Mouse (Mus musculus): Measurements from ENCODE around the gene Manbal. TPM values are rescaled to one million over a fixed set of nuclear protein-coding genes. Genes with fewer than 3 reads are reported as not detected.
"Not testable (repeated sequence)": the region's sequence is repeated elsewhere in the genome, so short reads cannot be mapped to it uniquely, and the experiment has no call there.

Manbal gene
- polyA plus RNA-seq, 1 experiment = 101 TPM

DNA sequence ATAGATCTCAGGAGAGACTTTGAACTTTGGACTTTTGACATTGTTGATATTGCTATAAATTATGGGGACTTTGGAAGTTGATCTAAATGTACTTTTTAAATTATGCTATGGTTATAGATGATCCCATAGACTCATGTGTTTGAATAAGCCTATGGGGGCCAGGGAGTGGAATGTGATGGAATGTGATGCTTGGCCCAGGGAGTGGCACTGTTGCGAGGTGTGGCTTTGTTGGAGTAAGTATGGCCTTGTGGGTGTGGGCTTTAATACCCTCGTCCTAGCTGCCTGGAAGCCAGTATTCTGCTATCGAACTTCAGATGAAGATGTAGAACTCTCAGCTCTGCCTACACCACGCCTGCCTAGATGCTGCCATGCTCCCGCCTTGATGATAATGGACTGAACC, 7.4 kb upstream of the Manbal start:
- H3K4me1 ChIP-seq (ENCODE audit: control insufficient read depth, insufficient read depth, low read length) = no peaks in the 10 kb centered on the region
- no peak for TF ChIP-seq CTCF (IDR thresholded peaks at IDR 0.05; ENCODE audit: extremely low read depth, insufficient read depth, low read length)
- no peak for TF ChIP-seq POLR2A (IDR thresholded peaks at IDR 0.05; ENCODE audit: extremely low read depth, insufficient read depth, low read length)
- H3K27ac ChIP-seq (ENCODE audit: insufficient read depth, low read length) = no peak overlapping the region
- no peak overlapping the region for H3K4me3 ChIP-seq (ENCODE audit: insufficient read depth, low read length)

DNA sequence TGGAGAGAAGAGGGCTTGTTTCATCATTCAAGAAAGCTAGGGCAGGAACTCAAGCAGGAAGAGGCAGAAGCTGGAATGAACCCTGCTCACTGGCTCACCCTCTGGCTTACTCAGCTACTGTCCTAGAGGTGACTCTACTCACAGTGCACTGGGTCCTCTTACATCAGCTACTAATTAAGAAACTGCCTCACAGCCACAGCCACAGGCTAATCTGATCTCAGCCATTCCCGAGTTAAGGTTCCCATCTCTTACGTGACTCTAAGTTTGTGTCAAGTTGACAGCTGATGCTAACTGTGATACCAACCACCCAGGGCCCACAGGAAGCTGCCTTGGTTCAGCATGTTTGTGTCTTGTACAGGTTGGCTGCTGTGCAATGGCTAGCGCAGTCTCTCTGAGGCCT, 4.4 kb upstream of the Manbal start:
- no peaks in the 10 kb centered on the region for H3K4me1 ChIP-seq (ENCODE audit: control insufficient read depth, insufficient read depth, low read length)
- H3K4me3 ChIP-seq (ENCODE audit: insufficient read depth, low read length) = no peak overlapping the region
- TF ChIP-seq POLR2A (IDR thresholded peaks at IDR 0.05; ENCODE audit: extremely low read depth, insufficient read depth, low read length) (no peak), CTCF (IDR thresholded peaks at IDR 0.05; ENCODE audit: extremely low read depth, insufficient read depth, low read length) (no peak)
- no peak overlapping the region for H3K27ac ChIP-seq (ENCODE audit: insufficient read depth, low read length)

DNA sequence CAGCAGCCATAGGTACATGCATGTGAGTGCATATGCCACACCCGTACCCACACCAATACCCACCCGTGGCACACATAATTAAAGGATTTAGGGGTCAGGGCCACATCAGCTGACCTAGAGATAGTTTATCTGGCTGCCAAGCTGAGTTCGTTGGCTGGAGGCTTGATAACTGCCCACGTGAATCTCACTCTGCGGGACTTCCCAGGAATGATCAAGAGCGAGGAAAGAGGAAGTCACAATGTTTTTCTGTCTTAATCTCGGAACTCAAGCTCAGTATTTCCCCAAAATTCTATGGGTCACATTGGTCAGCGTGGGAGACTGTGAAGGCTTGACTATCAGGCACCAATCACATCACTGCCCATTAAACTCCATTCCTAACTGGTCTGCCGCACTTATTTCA, 632 bp upstream of the Manbal start:
- H3K4me3 ChIP-seq (ENCODE audit: insufficient read depth, low read length) = peak overlapping the region; percentile 75; the same call in 1 of the 2 replicates
- no peak for TF ChIP-seq CTCF (IDR thresholded peaks at IDR 0.05; ENCODE audit: extremely low read depth, insufficient read depth, low read length)
- TF ChIP-seq POLR2A (IDR thresholded peaks at IDR 0.05; ENCODE audit: extremely low read depth, insufficient read depth, low read length) = no peak
- no peaks in the 10 kb centered on the region for H3K4me1 ChIP-seq (ENCODE audit: control insufficient read depth, insufficient read depth, low read length)
- no peak overlapping the region for H3K27ac ChIP-seq (ENCODE audit: insufficient read depth, low read length)

DNA sequence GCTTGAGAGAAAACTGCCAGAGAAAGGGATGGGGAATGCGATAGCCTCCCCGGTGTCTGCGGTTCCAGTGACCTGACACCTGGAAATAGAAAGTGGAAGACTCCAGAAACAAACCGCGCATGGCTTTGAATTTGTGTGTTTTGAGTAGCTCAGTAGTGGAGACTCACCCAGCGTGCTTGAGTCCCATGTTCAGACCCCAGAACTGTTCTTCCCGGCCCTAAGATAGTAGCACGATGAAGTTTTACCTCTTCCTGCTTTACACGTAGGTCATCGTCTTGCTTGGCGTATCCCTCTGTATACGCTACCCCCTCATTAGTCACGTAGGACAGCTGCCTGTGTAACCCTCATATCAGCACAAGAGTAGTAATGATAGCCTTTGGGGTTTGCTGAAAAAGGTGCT, 597 bp downstream of the Manbal start:
- H3K4me3 ChIP-seq (ENCODE audit: insufficient read depth, low read length) = peak overlapping the region; percentile 75
- TF ChIP-seq CTCF (IDR thresholded peaks at IDR 0.05; ENCODE audit: extremely low read depth, insufficient read depth, low read length) (no peak), POLR2A (IDR thresholded peaks at IDR 0.05; ENCODE audit: extremely low read depth, insufficient read depth, low read length) (no peak)
- H3K4me1 ChIP-seq (ENCODE audit: control insufficient read depth, insufficient read depth, low read length) = no peaks in the 10 kb centered on the region
- H3K27ac ChIP-seq (ENCODE audit: insufficient read depth, low read length) = peak overlapping the region; percentile 49; the same call in 1 of the 2 replicates

DNA sequence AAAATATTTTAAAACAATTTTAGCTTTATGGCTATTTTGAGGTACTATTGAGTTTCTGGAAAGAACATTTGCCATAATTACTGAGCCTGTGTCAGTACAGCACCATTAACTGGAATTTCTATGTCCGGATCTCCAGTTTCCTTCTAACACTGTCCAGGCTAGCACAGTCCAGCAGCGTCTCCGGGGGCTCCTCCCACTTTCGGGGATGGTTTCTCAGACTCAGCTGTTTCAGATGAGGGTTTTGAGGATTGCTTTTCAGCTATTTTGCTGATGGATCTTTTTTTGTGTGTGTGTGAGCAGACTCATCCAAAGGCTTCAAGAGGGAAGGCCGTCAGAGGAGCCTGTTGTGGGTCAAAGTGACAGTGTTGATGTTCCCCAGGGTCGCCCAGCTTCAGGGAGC, 4.3 kb downstream of the Manbal start:
- Histone ChIP-seq H3K4me3 (ENCODE audit: insufficient read depth, low read length) (no peak overlapping the region), H3K4me1 (ENCODE audit: control insufficient read depth, insufficient read depth, low read length) (peaks cover 4% of the 10 kb centered on the region; the same call in 1 of the 2 replicates), H3K27ac (ENCODE audit: insufficient read depth, low read length) (no peak overlapping the region)
- TF ChIP-seq POLR2A (IDR thresholded peaks at IDR 0.05; ENCODE audit: extremely low read depth, insufficient read depth, low read length) (no peak), CTCF (IDR thresholded peaks at IDR 0.05; ENCODE audit: extremely low read depth, insufficient read depth, low read length) (no peak)

DNA sequence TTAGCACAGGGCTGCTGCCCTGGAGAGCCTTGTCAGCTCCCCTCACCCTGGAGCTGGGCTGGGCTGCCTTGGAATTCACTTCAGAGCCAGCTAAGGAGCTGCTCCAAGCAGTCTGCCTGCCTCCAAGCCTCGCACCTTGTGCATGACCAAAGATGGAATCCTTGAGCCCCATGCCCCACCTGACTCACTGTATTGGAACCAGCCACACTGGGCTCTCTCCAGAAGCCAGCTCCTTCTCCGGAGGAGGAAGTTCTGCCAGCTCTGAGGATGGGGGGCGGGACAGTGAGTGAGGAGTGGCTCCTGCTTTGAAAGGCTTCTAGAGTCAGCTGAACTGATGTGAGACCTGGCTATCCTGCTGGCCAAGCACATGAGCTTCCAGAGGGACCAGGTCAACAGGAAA, 6.3 kb downstream of the Manbal start:
- Histone ChIP-seq H3K4me1 (ENCODE audit: control insufficient read depth, insufficient read depth, low read length) (peaks cover 4% of the 10 kb centered on the region; the same call in 1 of the 2 replicates), H3K4me3 (ENCODE audit: insufficient read depth, low read length) (no peak overlapping the region), H3K27ac (ENCODE audit: insufficient read depth, low read length) (no peak overlapping the region)
- TF ChIP-seq POLR2A (IDR thresholded peaks at IDR 0.05; ENCODE audit: extremely low read depth, insufficient read depth, low read length) (no peak), CTCF (IDR thresholded peaks at IDR 0.05; ENCODE audit: extremely low read depth, insufficient read depth, low read length) (no peak)

DNA sequence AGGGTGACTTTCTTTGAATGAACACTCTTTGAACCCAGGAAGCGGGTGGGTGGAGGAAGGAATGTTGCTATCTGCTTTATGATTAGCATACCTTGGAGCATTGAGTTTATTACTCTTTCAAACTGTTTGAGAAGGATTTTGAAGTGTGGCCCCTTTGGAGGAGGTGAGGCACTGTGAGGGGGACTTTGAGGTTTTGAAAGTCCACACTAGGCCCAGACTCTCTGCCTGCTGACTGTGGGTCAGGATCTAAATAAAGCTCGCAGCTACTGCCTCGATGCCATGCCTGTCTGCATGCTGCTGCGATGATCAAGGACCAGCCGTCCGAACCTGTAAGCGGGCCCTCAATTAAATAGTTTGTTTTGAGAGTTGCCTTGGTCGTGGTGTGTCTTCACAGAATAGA, 7.7 kb downstream of the Manbal start:
- H3K27ac ChIP-seq (ENCODE audit: insufficient read depth, low read length) = no peak overlapping the region
- H3K4me3 ChIP-seq (ENCODE audit: insufficient read depth, low read length) = no peak overlapping the region
- H3K4me1 ChIP-seq (ENCODE audit: control insufficient read depth, insufficient read depth, low read length) = peaks cover 4% of the 10 kb centered on the region; the same call in 1 of the 2 replicates
- no peak for TF ChIP-seq POLR2A (IDR thresholded peaks at IDR 0.05; ENCODE audit: extremely low read depth, insufficient read depth, low read length)
- TF ChIP-seq CTCF (IDR thresholded peaks at IDR 0.05; ENCODE audit: extremely low read depth, insufficient read depth, low read length) = no peak

DNA sequence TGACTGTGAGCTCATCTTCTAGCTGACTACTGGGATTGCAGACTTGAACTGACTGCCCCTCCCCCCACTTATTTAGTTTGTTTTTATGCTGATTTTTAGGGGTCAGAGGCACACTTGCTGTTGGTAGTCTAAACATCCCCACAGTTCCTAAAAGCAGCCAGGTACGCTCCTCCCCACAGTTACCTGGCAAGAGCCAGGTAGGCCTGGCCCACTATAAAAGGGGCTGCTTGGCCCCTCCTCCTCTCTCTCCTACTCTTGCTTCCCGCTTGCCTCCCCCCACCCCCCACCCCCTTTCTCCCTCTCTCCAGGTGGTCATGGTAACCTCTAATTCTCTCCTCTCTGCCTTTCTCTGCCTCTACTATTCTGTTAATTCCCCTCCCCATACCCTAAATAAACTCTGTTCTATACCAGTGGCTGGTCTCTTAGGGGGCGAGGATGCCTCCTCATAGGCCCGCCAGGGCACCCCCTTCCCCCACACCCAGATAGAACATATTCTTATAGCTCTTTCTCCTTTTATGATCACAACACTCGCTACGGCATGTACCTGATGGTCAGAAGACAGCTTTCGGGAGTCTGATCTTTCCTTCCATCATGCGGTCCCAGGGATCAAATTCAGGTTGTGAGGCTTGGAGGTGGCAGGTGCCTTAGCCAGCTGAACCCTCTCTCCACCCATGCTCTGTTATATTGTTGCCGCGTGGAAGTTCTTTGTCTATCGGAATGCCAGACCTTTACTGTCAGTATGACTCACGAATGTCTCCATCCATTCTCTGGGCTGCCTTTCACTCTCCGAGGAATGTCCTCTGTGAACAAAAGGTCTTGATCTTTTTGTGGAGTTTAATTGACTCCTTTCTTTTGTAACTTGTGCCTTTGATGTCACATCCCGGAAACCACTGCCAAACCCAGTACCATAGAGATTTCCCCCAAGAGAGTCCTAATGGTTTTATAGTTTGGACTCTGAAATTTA, 8.7 kb downstream of the Manbal start:
- Histone ChIP-seq H3K4me1 (ENCODE audit: control insufficient read depth, insufficient read depth, low read length) (peaks cover 4% of the 10 kb centered on the region; the same call in 1 of the 2 replicates), H3K4me3 (ENCODE audit: insufficient read depth, low read length) (no peak overlapping the region), H3K27ac (ENCODE audit: insufficient read depth, low read length) (0 out of 2 replicates have a peak overlapping the region, but pooled peaks have one; percentile 29)
- TF ChIP-seq CTCF (IDR thresholded peaks at IDR 0.05; ENCODE audit: extremely low read depth, insufficient read depth, low read length) (no peak), POLR2A (IDR thresholded peaks at IDR 0.05; ENCODE audit: extremely low read depth, insufficient read depth, low read length) (no peak)

DNA sequence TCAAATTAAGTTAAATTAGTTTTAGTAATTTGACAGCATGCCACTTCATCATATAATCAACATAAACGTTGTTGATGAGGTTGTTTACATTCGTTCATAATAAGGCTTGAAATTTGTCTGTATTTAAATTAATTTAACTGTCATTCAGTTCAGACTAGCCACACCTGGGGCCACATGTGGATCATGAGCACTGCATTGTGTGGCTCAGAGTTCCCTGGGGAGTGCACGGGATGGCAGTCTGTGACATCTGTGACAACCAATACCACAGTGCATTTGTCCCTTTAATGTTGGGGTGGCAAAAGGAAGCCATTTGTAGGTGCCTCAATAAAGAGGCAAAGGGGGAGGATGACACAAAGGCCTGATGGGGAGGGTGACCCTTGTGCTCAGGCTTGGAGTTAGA, 9.6 kb downstream of the Manbal start:
- TF ChIP-seq POLR2A (IDR thresholded peaks at IDR 0.05; ENCODE audit: extremely low read depth, insufficient read depth, low read length) (no peak), CTCF (IDR thresholded peaks at IDR 0.05; ENCODE audit: extremely low read depth, insufficient read depth, low read length) (no peak)
- Histone ChIP-seq H3K4me3 (ENCODE audit: insufficient read depth, low read length) (no peak overlapping the region), H3K27ac (ENCODE audit: insufficient read depth, low read length) (no peak overlapping the region), H3K4me1 (ENCODE audit: control insufficient read depth, insufficient read depth, low read length) (peaks cover 4% of the 10 kb centered on the region; the same call in 1 of the 2 replicates)

DNA sequence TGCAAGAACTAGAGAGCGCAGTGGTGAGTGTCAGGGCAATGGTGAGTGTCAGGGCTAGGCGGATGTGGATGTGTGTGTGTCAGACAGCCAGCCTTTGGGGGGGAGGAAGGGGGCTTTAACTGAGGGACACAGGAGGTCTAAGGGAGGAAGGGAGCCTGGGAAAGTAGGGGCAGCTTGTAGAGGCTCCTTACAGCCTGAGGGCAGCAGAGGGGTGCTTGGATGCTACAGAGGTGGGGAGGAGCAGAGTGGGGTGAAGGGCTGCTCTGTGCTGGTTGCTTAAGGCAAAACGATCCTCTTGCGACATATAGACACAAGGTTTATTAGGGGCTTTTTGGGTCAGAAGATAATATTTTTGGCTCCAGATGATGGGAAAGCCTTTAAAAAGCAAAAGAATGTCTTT, 17.4 kb downstream of the Manbal start:
- TF ChIP-seq POLR2A (IDR thresholded peaks at IDR 0.05; ENCODE audit: extremely low read depth, insufficient read depth, low read length) = no peak
- no peak for TF ChIP-seq CTCF (IDR thresholded peaks at IDR 0.05; ENCODE audit: extremely low read depth, insufficient read depth, low read length)
- Histone ChIP-seq H3K4me1 (ENCODE audit: control insufficient read depth, insufficient read depth, low read length) (0 out of 2 replicates have a peak, but pooled peaks cover 3% of the 10 kb centered on the region), H3K27ac (ENCODE audit: insufficient read depth, low read length) (no peak overlapping the region), H3K4me3 (ENCODE audit: insufficient read depth, low read length) (no peak overlapping the region)

DNA sequence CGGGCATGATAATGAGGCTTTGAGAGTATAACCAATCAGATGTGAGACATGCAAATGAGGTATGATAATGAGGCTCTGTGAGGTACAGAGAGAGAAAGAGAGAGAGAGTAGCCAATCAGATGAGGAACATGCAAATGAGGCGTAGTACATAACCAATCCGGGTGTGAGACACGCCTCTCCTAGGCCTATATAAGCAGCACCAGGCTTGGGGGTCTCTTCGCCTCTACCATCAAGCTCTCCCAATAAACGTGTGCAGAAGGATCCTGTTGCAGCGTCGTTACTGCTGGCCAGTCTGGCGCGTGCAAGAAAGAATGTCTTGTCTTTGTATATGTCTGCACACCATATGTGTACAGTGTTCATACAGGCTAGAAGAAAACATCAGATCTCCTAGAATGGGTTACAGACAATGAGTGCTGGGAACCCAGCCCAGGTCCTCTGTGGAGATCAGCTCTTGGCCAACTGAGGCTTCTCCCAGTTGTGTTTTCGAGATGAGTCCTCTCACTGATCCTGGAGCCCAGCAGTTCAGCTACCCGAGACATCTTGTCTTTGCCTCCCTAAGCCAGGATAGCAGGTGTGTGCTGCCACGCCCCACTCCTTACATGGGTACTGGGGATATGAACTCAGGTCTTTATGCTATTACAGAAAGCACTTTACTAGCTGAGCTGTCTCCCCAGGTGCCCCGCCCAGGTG, 21.7 kb downstream of the Manbal start:
- not testable (repeated sequence) for H3K4me1 ChIP-seq (ENCODE audit: control insufficient read depth, insufficient read depth, low read length); H3K27ac ChIP-seq (ENCODE audit: insufficient read depth, low read length); H3K4me3 ChIP-seq (ENCODE audit: insufficient read depth, low read length)
